Mouse (Mus musculus) testis, adult 2 months (tissue): ENCODE data around the gene Cntf. TPM values are rescaled to one million over a fixed set of nuclear protein-coding genes. Genes with fewer than 3 reads are reported as not detected.

Experiments used
- H3K27ac ChIP-seq: fragments of 200-500 bp; 2 replicates; pipeline ENCODE4 v1.5.1; 2012; ENCODE audit warnings: low read depth, low read length; ENCODE audit not compliant: control insufficient read depth, insufficient read depth
- H3K27me3 ChIP-seq: fragments of 200-500 bp; 2 replicates; pipeline ENCODE4 v1.6.1; 2012; ENCODE audit warnings: mild to moderate bottlenecking, low read length, moderate library complexity; ENCODE audit not compliant: control insufficient read depth, insufficient read depth
- H3K36me3 ChIP-seq: fragments of 200-500 bp; 2 replicates; pipeline ENCODE4 v1.6.1; 2012; ENCODE audit warnings: mild to moderate bottlenecking, low read length; ENCODE audit not compliant: control insufficient read depth, insufficient read depth
- H3K4me1 ChIP-seq: fragments of 200-500 bp; 2 replicates; pipeline ENCODE4 v1.6.1; 2012; ENCODE audit warnings: low read length; ENCODE audit not compliant: control insufficient read depth, insufficient read depth
- H3K4me3 ChIP-seq: fragments of 200-500 bp; 2 replicates; pipeline ENCODE4 v1.5.1; 2012; ENCODE audit warnings: low read depth, mild to moderate bottlenecking, low read length, moderate library complexity, mixed read lengths; ENCODE audit not compliant: control insufficient read depth
- CTCF ChIP-seq: fragments of 200-500 bp; IDR thresholded peaks from 2 replicates; pipeline ENCODE4 v1.5.1; 2012; ENCODE audit warnings: low read depth, mild to moderate bottlenecking, inconsistent platforms, low read length, moderate library complexity; ENCODE audit not compliant: control insufficient read depth, insufficient read depth, insufficient replicate concordance
- POLR2A ChIP-seq: fragments of 200-500 bp; IDR thresholded peaks from 2 replicates; pipeline ENCODE4 v1.6.1; 2012; ENCODE audit warnings: low read depth, mild to moderate bottlenecking, inconsistent platforms, low read length, moderate library complexity; ENCODE audit not compliant: control insufficient read depth
- polyA plus RNA-seq: library from polyadenylated mRNA; depleted of rRNA; stranded (reverse); fragments of >200 nt; gene quantifications from 2 replicates; pipeline ENCODE4 v1.2.3, GENCODE M21; 2012

Gene Cntf
- polyA plus RNA-seq, 1 experiment, result 3.1 TPM

- no peaks in the 10 kb centered on the region for H3K27me3 ChIP-seq
- no peak for TF ChIP-seq POLR2A
- TF ChIP-seq CTCF, result no peak
- H3K4me1 ChIP-seq, result peaks cover 2% of the 10 kb centered on the region; the same call in 1 of the 2 replicates
- H3K36me3 ChIP-seq, result no peaks in the 10 kb centered on the region
- H3K27ac ChIP-seq, result peak overlapping the region; percentile 98
- H3K4me3 ChIP-seq, result peak overlapping the region; percentile 95
Measured at GRCm38 (mm10) chr19:12795110-12795509, 29.7 kb upstream of the Cntf start.

- Histone ChIP-seq H3K36me3 (no peaks in the 10 kb centered on the region), H3K27ac (peak overlapping the region; percentile 98), H3K4me3 (peak overlapping the region; percentile 95), H3K4me1 (peaks cover 2% of the 10 kb centered on the region; the same call in 1 of the 2 replicates), H3K27me3 (no peaks in the 10 kb centered on the region)
- TF ChIP-seq POLR2A, result peak; percentile 76
- peak; percentile 45 for TF ChIP-seq CTCF
Measured at GRCm38 (mm10) chr19:12794056-12795044, 28.9 kb upstream of the Cntf start.

- Histone ChIP-seq H3K4me3 (no peak overlapping the region), H3K36me3 (no peaks in the 10 kb centered on the region), H3K4me1 (peaks cover 2% of the 10 kb centered on the region; the same call in 1 of the 2 replicates), H3K27ac (no peak overlapping the region), H3K27me3 (no peaks in the 10 kb centered on the region)
- TF ChIP-seq CTCF, result no peak
Measured at GRCm38 (mm10) chr19:12792374-12792773, 26.9 kb upstream of the Cntf start.

- H3K4me1 ChIP-seq, result peaks cover 2% of the 10 kb centered on the region; the same call in 1 of the 2 replicates
- no peak overlapping the region for H3K4me3 ChIP-seq
- TF ChIP-seq POLR2A (no peak), CTCF (no peak)
- no peak overlapping the region for H3K27ac ChIP-seq
- no peaks in the 10 kb centered on the region; the same call in 1 of the 2 replicates for H3K36me3 ChIP-seq
- H3K27me3 ChIP-seq, result no peaks in the 10 kb centered on the region
Measured at GRCm38 (mm10) chr19:12787721-12788120, 22.3 kb upstream of the Cntf start.

- Histone ChIP-seq H3K36me3 (no peaks in the 10 kb centered on the region; the same call in 1 of the 2 replicates), H3K27ac (no peak overlapping the region), H3K4me1 (peaks cover 2% of the 10 kb centered on the region; the same call in 1 of the 2 replicates), H3K27me3 (no peaks in the 10 kb centered on the region), H3K4me3 (no peak overlapping the region)
- TF ChIP-seq CTCF (no peak), POLR2A (no peak)
Measured at GRCm38 (mm10) chr19:12786803-12787395, 21.5 kb upstream of the Cntf start.

- Histone ChIP-seq H3K27ac (no peak overlapping the region), H3K36me3 (peaks cover 1% of the 10 kb centered on the region)
- TF ChIP-seq CTCF, result no peak
- TF ChIP-seq POLR2A, result no peak
Measured at GRCm38 (mm10) chr19:12780437-12780836, 15.0 kb upstream of the Cntf start.

GRCm38 (mm10) chr19:12770888-12771287 is 5.5 kb upstream of the Cntf start:
- Histone ChIP-seq H3K36me3 (peaks cover 6% of the 10 kb centered on the region), H3K4me1 (no peaks in the 10 kb centered on the region)

More at GRCm38 (mm10) chr19:12780437-12780836, 15.0 kb upstream of the Cntf start:
- H3K4me1 ChIP-seq, result no peaks in the 10 kb centered on the region
- H3K4me3 ChIP-seq, result no peak overlapping the region
- H3K27me3 ChIP-seq, result no peaks in the 10 kb centered on the region

More at GRCm38 (mm10) chr19:12770888-12771287, 5.5 kb upstream of the Cntf start:
- TF ChIP-seq CTCF, result no peak
- TF ChIP-seq POLR2A, result no peak
- no peak overlapping the region for H3K4me3 ChIP-seq
- no peaks in the 10 kb centered on the region for H3K27me3 ChIP-seq
- no peak overlapping the region for H3K27ac ChIP-seq
